Mouse (Mus musculus): ENCODE results near the gene Mcpt2. TPM values are rescaled to one million over a fixed set of nuclear protein-coding genes. Genes with fewer than 3 reads are reported as not detected.
"Not testable (repeated sequence)": the region's sequence is repeated elsewhere in the genome, so short reads cannot be mapped to it uniquely, and the experiment has no call there.

Mcpt2 gene
- polyA plus RNA-seq, 1 experiment from 2014 or later = not detected

GRCm38 (mm10) chr14:56062213-56062612 lies 20.4 kb downstream of the Mcpt2 start, which contains the start of gene Mcpt4:
Gene Mcpt4 (minus strand): TSS chr14:56062313.
- WGBS = 86% methylated on average over 3 of the region's 3 CpGs

GRCm38 (mm10) chr14:56082016-56082415 lies 40.2 kb downstream of the Mcpt2 start:
- H3K4me1 ChIP-seq (ENCODE audit: control insufficient read depth, insufficient read depth, low read length) = no peaks in the 10 kb centered on the region
- H3K27me3 ChIP-seq (ENCODE audit: control insufficient read depth, insufficient read depth, low read length) = no peaks in the 10 kb centered on the region
- no peak overlapping the region for H3K9ac ChIP-seq (ENCODE audit: low read length)
- no peak overlapping the region for H3K4me2 ChIP-seq
- no peak for ATAC-seq (ENCODE audit: low FRiP score)
- DNase-seq (ENCODE audit: low spot score, missing footprints) = no peak
- H3K36me3 ChIP-seq (ENCODE audit: control insufficient read depth, insufficient read depth, low read length) = no peaks in the 10 kb centered on the region
- 89% methylated on average over 4 of the region's 4 CpGs for WGBS
- no peaks in the 10 kb centered on the region for H3K9me3 ChIP-seq (ENCODE audit: control insufficient read depth, low read length)
- no peak overlapping the region for H3K4me3 ChIP-seq (ENCODE audit: low read depth, low read length)
- no peak overlapping the region for H3K27ac ChIP-seq (ENCODE audit: low read depth, low read length)

More at GRCm38 (mm10) chr14:56062213-56062612, 20.4 kb downstream of the Mcpt2 start, which contains the start of gene Mcpt4:
- not testable (repeated sequence) for H3K9ac ChIP-seq (ENCODE audit: low read length); H3K4me3 ChIP-seq (ENCODE audit: low read depth, low read length); H3K27ac ChIP-seq (ENCODE audit: low read depth, low read length); ATAC-seq (ENCODE audit: low FRiP score); H3K36me3 ChIP-seq (ENCODE audit: control insufficient read depth, insufficient read depth, low read length); DNase-seq (ENCODE audit: low spot score, missing footprints); H3K4me1 ChIP-seq (ENCODE audit: control insufficient read depth, insufficient read depth, low read length); H3K27me3 ChIP-seq (ENCODE audit: control insufficient read depth, insufficient read depth, low read length); H3K4me2 ChIP-seq; H3K9me3 ChIP-seq (ENCODE audit: control insufficient read depth, low read length)

DNA sequence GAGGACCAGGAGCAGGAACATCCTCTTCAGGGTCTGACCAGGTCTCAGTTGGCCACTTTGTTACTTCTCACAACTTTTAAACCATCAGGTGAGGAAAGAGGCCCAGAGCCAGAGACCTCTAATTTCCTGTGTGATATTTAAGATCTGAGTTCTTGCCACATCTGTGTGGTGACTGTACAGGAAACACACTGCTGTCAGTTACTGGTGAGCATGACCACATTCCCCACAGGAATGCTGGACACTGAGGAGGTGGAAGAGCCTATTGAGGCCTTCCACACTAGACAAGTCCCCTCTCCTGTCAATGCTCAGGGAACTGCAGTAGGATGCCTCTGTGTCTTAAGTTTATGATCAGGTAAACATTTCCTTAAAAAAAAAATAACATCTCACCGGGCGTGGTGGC lies 43.3 kb downstream of the Mcpt2 start, which contains the start of gene Mcpt8:
TSS of gene Mcpt8 (minus strand) at position 107 of the 400 bp plus-strand sequence.
- 95% methylated on average over 2 of the region's 2 CpGs for WGBS
- no peak for ATAC-seq (ENCODE audit: low FRiP score)
- Histone ChIP-seq H3K27me3 (ENCODE audit: control insufficient read depth, insufficient read depth, low read length) (no peaks in the 10 kb centered on the region), H3K27ac (ENCODE audit: low read depth, low read length) (no peak within 1 kb of the TSS), H3K9me3 (ENCODE audit: control insufficient read depth, low read length) (no peaks in the 10 kb centered on the region), H3K4me2 (no peak within 1 kb of the TSS), H3K36me3 (ENCODE audit: control insufficient read depth, insufficient read depth, low read length) (no peaks in the 10 kb centered on the region), H3K9ac (ENCODE audit: low read length) (no peak within 1 kb of the TSS), H3K4me1 (ENCODE audit: control insufficient read depth, insufficient read depth, low read length) (no peaks in the 10 kb centered on the region), H3K4me3 (ENCODE audit: low read depth, low read length) (no peak within 1 kb of the TSS)
- no peak for DNase-seq (ENCODE audit: low spot score, missing footprints)

- no peak overlapping the region for H3K4me2 ChIP-seq
Observed at GRCm38 (mm10) chr14:56086711-56087110, 44.9 kb downstream of the Mcpt2 start.

GRCm38 (mm10) chr14:56093353-56093752 lies 51.5 kb downstream of the Mcpt2 start:
- Histone ChIP-seq H3K9me3 (ENCODE audit: control insufficient read depth, low read length) (no peaks in the 10 kb centered on the region), H3K4me2 (no peak overlapping the region), H3K36me3 (ENCODE audit: control insufficient read depth, insufficient read depth, low read length) (no peaks in the 10 kb centered on the region), H3K4me1 (ENCODE audit: control insufficient read depth, insufficient read depth, low read length) (no peaks in the 10 kb centered on the region), H3K27ac (ENCODE audit: low read depth, low read length) (no peak overlapping the region), H3K4me3 (ENCODE audit: low read depth, low read length) (no peak overlapping the region), H3K27me3 (ENCODE audit: control insufficient read depth, insufficient read depth, low read length) (no peaks in the 10 kb centered on the region), H3K9ac (ENCODE audit: low read length) (no peak overlapping the region)
- ATAC-seq (ENCODE audit: low FRiP score) = no peak
- DNase-seq (ENCODE audit: low spot score, missing footprints) = no peak
- 83% methylated on average over 2 of the region's 2 CpGs for WGBS

More at GRCm38 (mm10) chr14:56086711-56087110, 44.9 kb downstream of the Mcpt2 start:
- Histone ChIP-seq H3K27ac (ENCODE audit: low read depth, low read length) (no peak overlapping the region), H3K27me3 (ENCODE audit: control insufficient read depth, insufficient read depth, low read length) (no peaks in the 10 kb centered on the region), H3K9me3 (ENCODE audit: control insufficient read depth, low read length) (no peaks in the 10 kb centered on the region), H3K9ac (ENCODE audit: low read length) (no peak overlapping the region), H3K36me3 (ENCODE audit: control insufficient read depth, insufficient read depth, low read length) (no peaks in the 10 kb centered on the region), H3K4me3 (ENCODE audit: low read depth, low read length) (no peak overlapping the region), H3K4me1 (ENCODE audit: control insufficient read depth, insufficient read depth, low read length) (no peaks in the 10 kb centered on the region)
- ATAC-seq (ENCODE audit: low FRiP score) (no peak), DNase-seq (ENCODE audit: low spot score, missing footprints) (no peak)
- WGBS = 79% methylated on average over 3 of the region's 3 CpGs

Small RNA genes within 50 kb of the gene (microRNA-seq; reads per million reads assigned to microRNA genes)
- gene Mir6949 = not detected

Other genes with a start within 250 kb of the Mcpt2 start
- 9.9 and 11.5 TPM in 2 replicates for gene Nfatc4, start 218.9 kb upstream of the Mcpt2 start, polyA plus RNA-seq (2014; fragmentation: Nextera tagmentation; extraction: Ambion mirVana)
- 10.7 and 12.0 TPM in 2 replicates for gene Nynrin, start 188.0 kb upstream of the Mcpt2 start, polyA plus RNA-seq (2014; fragmentation: Nextera tagmentation; extraction: Ambion mirVana)
- gene Cbln3, start 157.6 kb upstream of the Mcpt2 start, polyA plus RNA-seq (2014; fragmentation: Nextera tagmentation; extraction: Ambion mirVana) = 0.03 and 0.23 TPM in 2 replicates
- 8.5 and 8.7 TPM in 2 replicates for gene Khnyn, start 157.1 kb upstream of the Mcpt2 start, polyA plus RNA-seq (2014; fragmentation: Nextera tagmentation; extraction: Ambion mirVana)
- 25.0 and 27.8 TPM in 2 replicates for gene Sdr39u1, start 141.7 kb upstream of the Mcpt2 start, polyA plus RNA-seq (2014; fragmentation: Nextera tagmentation; extraction: Ambion mirVana)
- not detected in 2 replicates for gene Cma1, start 97.4 kb upstream of the Mcpt2 start, polyA plus RNA-seq (2014; fragmentation: Nextera tagmentation; extraction: Ambion mirVana)
- not detected in 2 replicates for gene Cma2, start 91.1 kb upstream of the Mcpt2 start, polyA plus RNA-seq (2014; fragmentation: Nextera tagmentation; extraction: Ambion mirVana)
- not detected in 2 replicates for gene Mcpt1, start 24.1 kb upstream of the Mcpt2 start, polyA plus RNA-seq (2014; fragmentation: Nextera tagmentation; extraction: Ambion mirVana)
- not detected in 2 replicates for gene Mcpt9, start 11.5 kb upstream of the Mcpt2 start, polyA plus RNA-seq (2014; fragmentation: Nextera tagmentation; extraction: Ambion mirVana)
- not detected in 2 replicates for gene Mcpt4, start 20.3 kb downstream of the Mcpt2 start, polyA plus RNA-seq (2014; fragmentation: Nextera tagmentation; extraction: Ambion mirVana)
- not detected in 2 replicates for gene Mcpt8, start 43.2 kb downstream of the Mcpt2 start, polyA plus RNA-seq (2014; fragmentation: Nextera tagmentation; extraction: Ambion mirVana)
- gene Ctsg, start 60.5 kb downstream of the Mcpt2 start, polyA plus RNA-seq (2014; fragmentation: Nextera tagmentation; extraction: Ambion mirVana) = not detected in 2 replicates
- not detected in 2 replicates for gene Gzme, start 78.6 kb downstream of the Mcpt2 start, polyA plus RNA-seq (2014; fragmentation: Nextera tagmentation; extraction: Ambion mirVana)
- gene Gzmd, start 90.6 kb downstream of the Mcpt2 start, polyA plus RNA-seq (2014; fragmentation: Nextera tagmentation; extraction: Ambion mirVana) = not detected in 2 replicates
- gene Gzmg, start 117.5 kb downstream of the Mcpt2 start, polyA plus RNA-seq (2014; fragmentation: Nextera tagmentation; extraction: Ambion mirVana) = not detected in 2 replicates
- gene Gzmn, start 132.6 kb downstream of the Mcpt2 start, polyA plus RNA-seq (2014; fragmentation: Nextera tagmentation; extraction: Ambion mirVana) = not detected in 2 replicates
- gene Gzmf, start 169.4 kb downstream of the Mcpt2 start, polyA plus RNA-seq (2014; fragmentation: Nextera tagmentation; extraction: Ambion mirVana) = not detected in 2 replicates
- not detected in 2 replicates for gene Gzmc, start 192.6 kb downstream of the Mcpt2 start, polyA plus RNA-seq (2014; fragmentation: Nextera tagmentation; extraction: Ambion mirVana)
- gene Gzmb, start 220.2 kb downstream of the Mcpt2 start, polyA plus RNA-seq (2014; fragmentation: Nextera tagmentation; extraction: Ambion mirVana) = not detected in 2 replicates